Mouse (Mus musculus): Measurements from ENCODE around the gene Tada2a. TPM values are rescaled to one million over a fixed set of nuclear protein-coding genes. Genes with fewer than 3 reads are reported as not detected.

The Tada2a gene
- polyA plus RNA-seq, 1 experiment, result 10.2 TPM

DNA sequence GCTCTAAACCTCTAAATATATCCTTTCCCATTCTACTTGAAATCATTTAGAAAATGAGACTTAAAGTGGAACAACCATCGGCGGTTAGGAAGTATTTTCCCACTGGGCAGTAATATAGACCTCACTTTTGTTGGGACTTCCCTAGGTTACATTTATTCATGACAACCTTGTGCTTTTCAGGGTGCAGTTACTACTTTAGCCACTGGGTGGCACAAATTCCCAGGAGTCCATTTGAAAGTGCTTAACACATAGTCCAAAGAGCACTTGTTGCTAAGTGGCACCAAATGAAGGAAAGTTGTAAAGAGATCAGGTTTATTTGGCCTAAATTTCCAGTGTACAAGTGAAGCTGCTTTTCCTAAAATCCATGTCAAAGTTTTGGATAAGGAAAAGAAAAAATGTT, 12.4 kb upstream of the Tada2a start:
- no peaks in the 10 kb centered on the region for H3K79me2 ChIP-seq (ENCODE audit: control insufficient read depth, insufficient read depth)
- no peak overlapping the region for H3ac ChIP-seq (ENCODE audit: control insufficient read depth, insufficient read length, low read depth)
- H3K79me3 ChIP-seq (ENCODE audit: low read depth), result no peaks in the 10 kb centered on the region
- no peak overlapping the region for H3K4me3 ChIP-seq (ENCODE audit: insufficient read depth, poor library complexity, severe bottlenecking)
- no peaks in the 10 kb centered on the region for H3K27me3 ChIP-seq (ENCODE audit: control insufficient read depth, insufficient read depth, insufficient read length)
- no peak for TF ChIP-seq CTCF (IDR thresholded peaks at IDR 0.05; ENCODE audit: control insufficient read depth, insufficient read depth, insufficient read length)
- no peak for TF ChIP-seq MAX (IDR thresholded peaks at IDR 0.05)
- no peak for TF ChIP-seq USF1 (IDR thresholded peaks at IDR 0.05; ENCODE audit: low read depth)
- TF ChIP-seq MYOG (IDR thresholded peaks at IDR 0.05; ENCODE audit: control insufficient read depth, extremely low read depth, insufficient read length), result no peak
- no peak for TF ChIP-seq CEBPB (IDR thresholded peaks at IDR 0.05; ENCODE audit: low read depth)
- no peak for TF ChIP-seq FOSL1 (IDR thresholded peaks at IDR 0.05; ENCODE audit: insufficient read depth, low read length, poor library complexity, severe bottlenecking)
- no peak for TF ChIP-seq MYOD1 (IDR thresholded peaks at IDR 0.05; ENCODE audit: control insufficient read depth, insufficient read length, low read depth)
- no peaks in the 10 kb centered on the region for H3K36me3 ChIP-seq (ENCODE audit: control insufficient read depth, insufficient read depth)

DNA sequence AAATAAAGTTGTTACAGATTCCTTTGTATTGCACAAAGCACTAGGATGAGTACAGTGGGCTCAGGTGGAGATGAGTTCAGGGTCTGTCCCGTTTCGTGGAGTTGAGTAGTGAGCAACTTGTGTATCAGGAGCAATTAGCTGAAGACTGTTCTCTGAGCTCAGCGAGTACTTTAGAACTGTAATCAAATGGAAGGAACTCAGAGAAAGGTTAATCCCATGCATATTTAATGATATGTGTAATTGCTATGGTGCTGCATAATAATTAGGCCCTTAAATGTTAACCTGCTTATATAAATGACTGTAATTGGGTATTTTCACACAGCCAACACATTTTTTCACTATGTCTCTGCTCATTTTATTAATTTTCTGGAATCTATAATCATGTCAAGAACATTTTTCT, 7.1 kb upstream of the Tada2a start:
- no peaks in the 10 kb centered on the region for H3K36me3 ChIP-seq (ENCODE audit: control insufficient read depth, insufficient read depth)
- H3K27me3 ChIP-seq (ENCODE audit: control insufficient read depth, insufficient read depth, insufficient read length), result no peaks in the 10 kb centered on the region
- no peak overlapping the region for H3K4me3 ChIP-seq (ENCODE audit: insufficient read depth, poor library complexity, severe bottlenecking)
- no peaks in the 10 kb centered on the region for H3K79me2 ChIP-seq (ENCODE audit: control insufficient read depth, insufficient read depth)
- H3ac ChIP-seq (ENCODE audit: control insufficient read depth, insufficient read length, low read depth), result no peak overlapping the region
- no peaks in the 10 kb centered on the region for H3K79me3 ChIP-seq (ENCODE audit: low read depth)
- TF ChIP-seq CEBPB (IDR thresholded peaks at IDR 0.05; ENCODE audit: low read depth), result no peak
- no peak for TF ChIP-seq FOSL1 (IDR thresholded peaks at IDR 0.05; ENCODE audit: insufficient read depth, low read length, poor library complexity, severe bottlenecking)
- no peak for TF ChIP-seq CTCF (IDR thresholded peaks at IDR 0.05; ENCODE audit: control insufficient read depth, insufficient read depth, insufficient read length)
- TF ChIP-seq MYOG (IDR thresholded peaks at IDR 0.05; ENCODE audit: control insufficient read depth, extremely low read depth, insufficient read length), result no peak

DNA sequence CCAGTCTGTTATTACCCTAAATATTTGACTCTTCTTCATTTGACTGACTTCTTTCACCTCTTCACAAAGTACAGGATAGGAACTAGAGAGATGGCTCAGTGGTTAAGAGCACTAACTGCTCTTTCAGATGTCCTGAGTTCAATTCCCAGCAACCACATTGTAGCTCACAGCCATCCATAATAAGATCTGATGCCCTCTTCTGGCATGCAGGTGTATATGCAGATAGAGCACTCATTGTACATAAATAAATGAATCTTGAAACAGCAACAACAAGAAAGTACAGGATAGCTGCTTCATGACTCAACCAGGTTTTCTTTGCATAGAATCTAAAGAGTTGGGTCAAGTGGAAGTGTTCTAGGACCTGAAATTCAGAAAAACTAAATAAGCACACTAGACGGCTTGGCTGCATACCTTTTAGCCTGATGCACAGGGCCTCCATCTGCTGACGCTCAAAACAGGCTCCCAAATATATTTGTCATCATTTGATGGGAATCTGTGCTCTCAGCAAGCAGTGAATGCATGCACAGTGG, 5.0 kb upstream of the Tada2a start:
- H3K79me2 ChIP-seq (ENCODE audit: control insufficient read depth, insufficient read depth), result no peaks in the 10 kb centered on the region
- H3K27me3 ChIP-seq (ENCODE audit: control insufficient read depth, insufficient read depth, insufficient read length), result no peaks in the 10 kb centered on the region
- H3K36me3 ChIP-seq (ENCODE audit: control insufficient read depth, insufficient read depth), result no peaks in the 10 kb centered on the region
- no peak overlapping the region for H3K4me3 ChIP-seq (ENCODE audit: insufficient read depth, poor library complexity, severe bottlenecking)
- H3K79me3 ChIP-seq (ENCODE audit: low read depth), result no peaks in the 10 kb centered on the region
- H3ac ChIP-seq (ENCODE audit: control insufficient read depth, insufficient read length, low read depth), result no peak overlapping the region
- TF ChIP-seq USF1 (IDR thresholded peaks at IDR 0.05; ENCODE audit: low read depth), result no peak
- TF ChIP-seq FOSL1 (IDR thresholded peaks at IDR 0.05; ENCODE audit: insufficient read depth, low read length, poor library complexity, severe bottlenecking), result no peak
- TF ChIP-seq CEBPB (IDR thresholded peaks at IDR 0.05; ENCODE audit: low read depth), result no peak
- TF ChIP-seq MAX (IDR thresholded peaks at IDR 0.05), result no peak
- TF ChIP-seq CTCF (IDR thresholded peaks at IDR 0.05; ENCODE audit: control insufficient read depth, insufficient read depth, insufficient read length), result no peak
- TF ChIP-seq MYOG (IDR thresholded peaks at IDR 0.05; ENCODE audit: control insufficient read depth, extremely low read depth, insufficient read length), result no peak
- TF ChIP-seq MYOD1 (IDR thresholded peaks at IDR 0.05; ENCODE audit: control insufficient read depth, insufficient read length, low read depth), result no peak

DNA sequence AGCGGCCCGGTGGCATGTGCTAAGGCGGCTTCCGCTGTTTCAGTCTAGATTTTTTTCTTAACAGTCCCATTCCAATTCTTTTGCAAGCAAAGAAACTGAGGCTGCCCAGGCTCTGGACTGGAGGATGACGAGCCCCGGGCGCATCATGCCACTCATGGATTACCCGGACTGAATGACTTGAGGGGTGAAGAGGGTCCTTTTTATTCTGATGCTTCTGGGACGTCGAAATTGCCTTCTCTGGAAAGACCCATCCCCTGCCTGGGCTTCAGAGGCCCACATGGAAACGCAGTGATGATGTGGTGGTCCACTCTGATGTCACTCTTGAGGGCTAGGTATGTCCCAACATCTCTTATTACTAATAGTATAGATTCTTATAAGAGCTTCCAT, 392 bp upstream of the Tada2a start:
- Histone ChIP-seq H3K36me3 (ENCODE audit: control insufficient read depth, insufficient read depth) (peaks cover 24% of the 10 kb centered on the region), H3K79me3 (ENCODE audit: low read depth) (peaks cover 14% of the 10 kb centered on the region), H3ac (ENCODE audit: control insufficient read depth, insufficient read length, low read depth) (peak overlapping the region; percentile 93), H3K4me3 (ENCODE audit: insufficient read depth, poor library complexity, severe bottlenecking) (peak overlapping the region; percentile 89), H3K79me2 (ENCODE audit: control insufficient read depth, insufficient read depth) (peaks cover 31% of the 10 kb centered on the region), H3K27me3 (ENCODE audit: control insufficient read depth, insufficient read depth, insufficient read length) (no peaks in the 10 kb centered on the region)
- no peak for TF ChIP-seq FOSL1 (IDR thresholded peaks at IDR 0.05; ENCODE audit: insufficient read depth, low read length, poor library complexity, severe bottlenecking)
- no peak for TF ChIP-seq CTCF (IDR thresholded peaks at IDR 0.05; ENCODE audit: control insufficient read depth, insufficient read depth, insufficient read length)
- TF ChIP-seq MYOD1 (IDR thresholded peaks at IDR 0.05; ENCODE audit: control insufficient read depth, insufficient read length, low read depth), result no peak
- no peak for TF ChIP-seq MAX (IDR thresholded peaks at IDR 0.05)
- TF ChIP-seq MYOG (IDR thresholded peaks at IDR 0.05; ENCODE audit: control insufficient read depth, extremely low read depth, insufficient read length), result no peak
- no peak for TF ChIP-seq USF1 (IDR thresholded peaks at IDR 0.05; ENCODE audit: low read depth)
- no peak for TF ChIP-seq CEBPB (IDR thresholded peaks at IDR 0.05; ENCODE audit: low read depth)

DNA sequence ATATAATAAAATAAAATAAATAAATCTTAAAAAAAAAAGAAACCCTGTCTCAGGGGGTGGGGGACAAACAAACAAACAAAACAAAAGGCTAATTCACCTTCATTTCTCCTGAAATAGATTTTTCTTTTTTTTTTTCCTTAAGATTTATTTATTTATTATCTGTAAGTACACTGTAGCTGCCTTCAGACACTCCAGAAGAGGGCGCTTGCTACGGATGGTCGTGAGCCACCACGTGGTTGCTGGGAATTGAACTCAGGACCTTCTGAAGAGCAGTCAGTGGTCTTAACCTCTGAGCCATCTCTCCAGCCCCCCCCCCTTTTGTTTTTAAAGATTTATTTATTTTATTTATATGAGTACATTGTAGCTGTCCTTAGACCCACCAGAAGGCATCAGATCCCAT, 1.4 kb downstream of the Tada2a start:
- no peak for TF ChIP-seq MYOD1 (IDR thresholded peaks at IDR 0.05; ENCODE audit: control insufficient read depth, insufficient read length, low read depth)
- TF ChIP-seq CEBPB (IDR thresholded peaks at IDR 0.05; ENCODE audit: low read depth), result no peak
- TF ChIP-seq MYOG (IDR thresholded peaks at IDR 0.05; ENCODE audit: control insufficient read depth, extremely low read depth, insufficient read length), result no peak
- no peak for TF ChIP-seq USF1 (IDR thresholded peaks at IDR 0.05; ENCODE audit: low read depth)
- TF ChIP-seq CTCF (IDR thresholded peaks at IDR 0.05; ENCODE audit: control insufficient read depth, insufficient read depth, insufficient read length), result no peak
- no peak for TF ChIP-seq FOSL1 (IDR thresholded peaks at IDR 0.05; ENCODE audit: insufficient read depth, low read length, poor library complexity, severe bottlenecking)
- no peak for TF ChIP-seq MAX (IDR thresholded peaks at IDR 0.05)
- no peak overlapping the region for H3ac ChIP-seq (ENCODE audit: control insufficient read depth, insufficient read length, low read depth)
- H3K36me3 ChIP-seq (ENCODE audit: control insufficient read depth, insufficient read depth), result peaks cover 34% of the 10 kb centered on the region
- H3K27me3 ChIP-seq (ENCODE audit: control insufficient read depth, insufficient read depth, insufficient read length), result no peaks in the 10 kb centered on the region
- H3K4me3 ChIP-seq (ENCODE audit: insufficient read depth, poor library complexity, severe bottlenecking), result peak overlapping the region; percentile 15
- H3K79me2 ChIP-seq (ENCODE audit: control insufficient read depth, insufficient read depth), result peaks cover 31% of the 10 kb centered on the region
- H3K79me3 ChIP-seq (ENCODE audit: low read depth), result peaks cover 14% of the 10 kb centered on the region
